Mouse (Mus musculus): ENCODE results near the gene Hax1. TPM values are rescaled to one million over a fixed set of nuclear protein-coding genes. Genes with fewer than 3 reads are reported as not detected.

The Hax1 gene
- polyA plus RNA-seq, 2 experiments = 59.9 to 108 TPM

GRCm38 (mm10) chr3:89963221-89963763 is 35.3 kb downstream of the Hax1 start, which contains the start of gene Atp8b2:
Gene Atp8b2 (minus strand): TSS chr3:89963508.
- peak within 1 kb of the TSS; percentile 60 to 75 for H3K4me3 ChIP-seq (ENCODE audit: insufficient read depth in 1 of 2, low read depth in 2 of 2, low read length in 2 of 2)
- no peak within 1 kb of the TSS for H3K27ac ChIP-seq
- no peaks in the 10 kb centered on the region for H3K9me3 ChIP-seq (ENCODE audit: control insufficient read depth, low read length)
- H3K27me3 ChIP-seq (ENCODE audit: control insufficient read depth, insufficient read depth, low read length) = peaks cover 38% of the 10 kb centered on the region
- peak within 1 kb of the TSS; percentile 40 for H3K9ac ChIP-seq (replicated peaks)
- WGBS (ENCODE audit: insufficient replicate concordance) = under 1% methylated on average over 35 of the region's 35 CpGs
- no peaks in the 10 kb centered on the region for H3K36me3 ChIP-seq (replicated peaks; ENCODE audit: control insufficient read depth, insufficient read depth, low read depth)
- H3K4me2 ChIP-seq (ENCODE audit: low read depth) = peak within 1 kb of the TSS; percentile 61
- TF ChIP-seq CTCF (IDR thresholded peaks at IDR 0.05; ENCODE audit: low read depth) (no peak), EP300 (IDR thresholded peaks at IDR 0.05; ENCODE audit: low read depth) (no peak)
- DNase-seq (ENCODE audit: low read depth in 3 of 3, low spot score in 3 of 3) (no peak), ATAC-seq (ENCODE audit: insufficient read depth) (no peak)
- peaks cover 0 to 11% of the 10 kb centered on the region in 2 experiments; a peak in 2 of 4 replicates for H3K4me1 ChIP-seq (replicated peaks; ENCODE audit: control insufficient read depth in 2 of 2, insufficient read depth in 2 of 2, low read length in 1 of 2)

GRCm38 (mm10) chr3:89962751-89963220 is 35.8 kb downstream of the Hax1 start:
- DNase-seq (ENCODE audit: low read depth in 3 of 3, low spot score in 3 of 3) (no peak), ATAC-seq (ENCODE audit: insufficient read depth) (no peak)
- TF ChIP-seq CTCF (IDR thresholded peaks at IDR 0.05; ENCODE audit: low read depth) (no peak), EP300 (IDR thresholded peaks at IDR 0.05; ENCODE audit: low read depth) (no peak)
- WGBS (ENCODE audit: insufficient replicate concordance) = under 1% methylated on average over 30 of the region's 30 CpGs
- Histone ChIP-seq H3K9me3 (ENCODE audit: control insufficient read depth, low read length) (no peaks in the 10 kb centered on the region), H3K27me3 (ENCODE audit: control insufficient read depth, insufficient read depth, low read length) (peaks cover 38% of the 10 kb centered on the region), H3K36me3 (replicated peaks; ENCODE audit: control insufficient read depth, insufficient read depth, low read depth) (no peaks in the 10 kb centered on the region), H3K4me2 (ENCODE audit: low read depth) (peak overlapping the region; percentile 61), H3K4me1 (replicated peaks; ENCODE audit: control insufficient read depth in 2 of 2, insufficient read depth in 2 of 2, low read length in 1 of 2) (peaks cover 0 to 11% of the 10 kb centered on the region in 2 experiments; a peak in 2 of 4 replicates), H3K27ac (no peak overlapping the region), H3K9ac (replicated peaks) (no peak overlapping the region; the same call in none of the 2 replicates), H3K4me3 (ENCODE audit: insufficient read depth in 1 of 2, low read depth in 2 of 2, low read length in 2 of 2) (peak overlapping the region; percentile 60 to 75)

GRCm38 (mm10) chr3:89962059-89962750 is 36.4 kb downstream of the Hax1 start:
- peak overlapping the region; percentile 60 to 75 for H3K4me3 ChIP-seq (ENCODE audit: insufficient read depth in 1 of 2, low read depth in 2 of 2, low read length in 2 of 2)
- no peak overlapping the region for H3K27ac ChIP-seq
- DNase-seq (ENCODE audit: low read depth in 3 of 3, low spot score in 3 of 3) = no peak
- H3K9ac ChIP-seq (replicated peaks) = no peak overlapping the region; the same call in 1 of the 2 replicates
- H3K4me2 ChIP-seq (ENCODE audit: low read depth) = peak overlapping the region; percentile 61
- no peaks in the 10 kb centered on the region for H3K9me3 ChIP-seq (ENCODE audit: control insufficient read depth, low read length)
- H3K27me3 ChIP-seq (ENCODE audit: control insufficient read depth, insufficient read depth, low read length) = peaks cover 38% of the 10 kb centered on the region
- no peaks in the 10 kb centered on the region for H3K36me3 ChIP-seq (replicated peaks; ENCODE audit: control insufficient read depth, insufficient read depth, low read depth)
- peaks cover 0 to 11% of the 10 kb centered on the region in 2 experiments; a peak in 2 of 4 replicates for H3K4me1 ChIP-seq (replicated peaks; ENCODE audit: control insufficient read depth in 2 of 2, insufficient read depth in 2 of 2, low read length in 1 of 2)
- no peak for TF ChIP-seq CTCF (IDR thresholded peaks at IDR 0.05; ENCODE audit: low read depth)
- no peak for TF ChIP-seq EP300 (IDR thresholded peaks at IDR 0.05; ENCODE audit: low read depth)
- 2% methylated on average over 14 of the region's 14 CpGs for WGBS (ENCODE audit: insufficient replicate concordance)
- ATAC-seq (ENCODE audit: insufficient read depth) = no peak

- Histone ChIP-seq H3K9ac (replicated peaks) (no peak overlapping the region), H3K4me1 (replicated peaks; ENCODE audit: control insufficient read depth in 2 of 2, insufficient read depth in 2 of 2, low read length in 1 of 2) (peaks cover 0 to 11% of the 10 kb centered on the region in 2 experiments; a peak in 2 of 4 replicates), H3K27ac (no peak overlapping the region), H3K9me3 (ENCODE audit: control insufficient read depth, low read length) (no peaks in the 10 kb centered on the region), H3K27me3 (ENCODE audit: control insufficient read depth, insufficient read depth, low read length) (peaks cover 38% of the 10 kb centered on the region), H3K36me3 (replicated peaks; ENCODE audit: control insufficient read depth, insufficient read depth, low read depth) (no peaks in the 10 kb centered on the region), H3K4me2 (ENCODE audit: low read depth) (peak overlapping the region; percentile 67), H3K4me3 (ENCODE audit: insufficient read depth in 1 of 2, low read depth in 2 of 2, low read length in 2 of 2) (no peak overlapping the region)
- no peak for TF ChIP-seq CTCF (IDR thresholded peaks at IDR 0.05; ENCODE audit: low read depth)
- TF ChIP-seq EP300 (IDR thresholded peaks at IDR 0.05; ENCODE audit: low read depth) = no peak
- ATAC-seq (ENCODE audit: insufficient read depth) = no peak
- 7% methylated on average over 4 of the region's 4 CpGs for WGBS (ENCODE audit: insufficient replicate concordance)
- no peak for DNase-seq (ENCODE audit: low read depth in 3 of 3, low spot score in 3 of 3)
Observed at GRCm38 (mm10) chr3:89961436-89961835, 37.1 kb downstream of the Hax1 start.

- TF ChIP-seq EP300 (IDR thresholded peaks at IDR 0.05; ENCODE audit: low read depth) (no peak), CTCF (IDR thresholded peaks at IDR 0.05; ENCODE audit: low read depth) (no peak)
Observed at GRCm38 (mm10) chr3:89960469-89960868, 38.1 kb downstream of the Hax1 start.

More at GRCm38 (mm10) chr3:89960469-89960868, 38.1 kb downstream of the Hax1 start:
- Histone ChIP-seq H3K9me3 (ENCODE audit: control insufficient read depth, low read length) (no peaks in the 10 kb centered on the region), H3K4me3 (ENCODE audit: insufficient read depth in 1 of 2, low read depth in 2 of 2, low read length in 2 of 2) (peak overlapping the region; percentile 35 to 49), H3K4me1 (replicated peaks; ENCODE audit: control insufficient read depth in 2 of 2, insufficient read depth in 2 of 2, low read length in 1 of 2) (peaks cover 0 to 11% of the 10 kb centered on the region in 2 experiments; a peak in 2 of 4 replicates), H3K27ac (no peak overlapping the region), H3K27me3 (ENCODE audit: control insufficient read depth, insufficient read depth, low read length) (peaks cover 38% of the 10 kb centered on the region), H3K9ac (replicated peaks) (no peak overlapping the region), H3K36me3 (replicated peaks; ENCODE audit: control insufficient read depth, insufficient read depth, low read depth) (no peaks in the 10 kb centered on the region), H3K4me2 (ENCODE audit: low read depth) (peak overlapping the region; percentile 67)
- ATAC-seq (ENCODE audit: insufficient read depth) (peak; percentile 78), DNase-seq (ENCODE audit: low read depth in 3 of 3, low spot score in 3 of 3) (peak; percentile 39 to 41 (median 41))
- 1% methylated on average over 30 of the region's 30 CpGs for WGBS (ENCODE audit: insufficient replicate concordance)
